Mouse (Mus musculus): ENCODE results near the gene Abtb2. TPM values are rescaled to one million over a fixed set of nuclear protein-coding genes. Genes with fewer than 3 reads are reported as not detected.

Gene Abtb2
- polyA plus RNA-seq, 1 experiment from 2014 or later: 4.5 TPM

DNA sequence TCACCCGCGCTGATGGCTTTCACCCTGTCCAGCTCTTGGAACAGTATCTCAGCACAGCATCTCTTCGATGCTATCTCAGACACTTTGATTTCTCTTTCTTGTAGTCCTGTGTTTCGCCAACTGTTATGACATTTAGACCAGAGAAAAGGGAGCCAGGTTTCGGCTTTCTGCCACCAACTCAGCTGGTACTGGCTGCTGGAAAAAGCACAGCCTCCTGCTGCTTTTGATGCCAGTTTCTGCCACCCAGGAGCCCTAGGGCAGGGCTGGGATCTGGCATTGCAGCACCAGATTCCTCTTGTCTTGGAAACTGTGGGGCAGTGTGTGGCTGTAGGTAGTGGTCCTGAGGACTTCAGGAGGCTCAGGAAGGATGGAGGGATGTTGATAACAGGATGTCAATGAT, 115.0 kb downstream of the Abtb2 start:
- no peak overlapping the region for H3K9ac ChIP-seq
- no peak overlapping the region for H3K4me3 ChIP-seq (replicated peaks)
- no peak overlapping the region for H3K27ac ChIP-seq
- H3K36me3 ChIP-seq: no peaks in the 10 kb centered on the region
- no peaks in the 10 kb centered on the region for H3K27me3 ChIP-seq (replicated peaks)
- ATAC-seq (ENCODE audit: insufficient read depth, low FRiP score, low read depth): no peak
- WGBS: 82% methylated on average over 5 of the region's 5 CpGs
- no peaks in the 10 kb centered on the region for H3K9me3 ChIP-seq
- no peaks in the 10 kb centered on the region for H3K4me1 ChIP-seq
- no peak overlapping the region for H3K4me2 ChIP-seq

DNA sequence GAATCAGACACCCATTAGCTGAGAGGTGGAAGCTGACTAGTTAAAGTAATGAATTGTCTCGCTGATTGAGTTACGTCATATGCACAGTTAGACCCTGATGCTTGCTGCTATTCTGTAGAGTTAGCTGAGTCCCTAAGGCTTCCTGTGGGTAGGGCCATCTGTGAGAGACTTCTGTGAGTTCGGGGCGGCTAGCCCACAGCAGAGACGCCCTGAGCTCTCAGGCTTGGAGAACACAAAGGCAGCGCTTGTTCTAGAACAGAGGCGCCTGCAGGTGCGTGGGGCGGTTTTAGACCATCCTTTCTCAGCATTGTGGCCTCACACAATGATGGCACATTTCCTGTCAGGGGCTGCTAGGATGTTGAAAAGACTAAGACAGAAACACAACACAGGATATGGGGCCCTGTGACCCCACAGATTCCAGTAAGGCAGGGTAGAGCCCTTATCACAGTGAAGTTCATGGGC, 116.2 kb downstream of the Abtb2 start:
- Histone ChIP-seq H3K27ac (no peak overlapping the region), H3K9me3 (no peaks in the 10 kb centered on the region), H3K4me3 (replicated peaks) (no peak overlapping the region), H3K36me3 (no peaks in the 10 kb centered on the region), H3K27me3 (replicated peaks) (no peaks in the 10 kb centered on the region), H3K4me1 (no peaks in the 10 kb centered on the region), H3K9ac (no peak overlapping the region), H3K4me2 (no peak overlapping the region)
- no peak for ATAC-seq (ENCODE audit: insufficient read depth, low FRiP score, low read depth)
- 71% methylated on average over 9 of the region's 9 CpGs for WGBS

DNA sequence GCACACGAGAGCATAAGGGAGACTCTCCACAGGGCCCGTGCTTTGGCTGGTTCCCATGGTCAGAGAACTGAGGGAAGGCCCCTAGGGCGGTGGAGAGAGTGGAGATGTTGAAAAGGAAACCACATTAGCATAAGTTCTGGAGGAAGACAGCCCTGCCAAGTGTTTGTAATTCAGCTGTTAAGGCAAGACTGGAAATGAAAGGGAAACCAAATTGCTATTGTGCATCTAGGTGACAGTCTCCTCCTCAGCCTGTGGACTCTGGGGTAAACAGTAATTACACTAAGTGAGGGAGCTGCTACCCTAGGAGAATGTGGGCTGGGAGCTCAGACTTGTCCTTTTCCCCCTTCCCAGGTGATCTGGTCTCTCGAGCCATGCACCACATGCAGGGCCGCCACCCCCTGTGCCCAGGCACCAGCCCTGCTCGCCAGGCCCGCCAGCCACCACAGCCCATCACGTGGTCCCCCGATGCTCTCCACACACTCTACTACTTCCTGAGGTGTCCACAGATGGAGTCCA, 116.9 kb downstream of the Abtb2 start:
- no peaks in the 10 kb centered on the region for H3K4me1 ChIP-seq
- H3K27ac ChIP-seq: no peak overlapping the region
- H3K4me2 ChIP-seq: no peak overlapping the region
- no peak overlapping the region for H3K9ac ChIP-seq
- 80% methylated on average over 9 of the region's 9 CpGs for WGBS
- no peaks in the 10 kb centered on the region for H3K9me3 ChIP-seq
- H3K4me3 ChIP-seq (replicated peaks): no peak overlapping the region
- no peak for ATAC-seq (ENCODE audit: insufficient read depth, low FRiP score, low read depth)
- H3K27me3 ChIP-seq (replicated peaks): no peaks in the 10 kb centered on the region
- H3K36me3 ChIP-seq: no peaks in the 10 kb centered on the region

DNA sequence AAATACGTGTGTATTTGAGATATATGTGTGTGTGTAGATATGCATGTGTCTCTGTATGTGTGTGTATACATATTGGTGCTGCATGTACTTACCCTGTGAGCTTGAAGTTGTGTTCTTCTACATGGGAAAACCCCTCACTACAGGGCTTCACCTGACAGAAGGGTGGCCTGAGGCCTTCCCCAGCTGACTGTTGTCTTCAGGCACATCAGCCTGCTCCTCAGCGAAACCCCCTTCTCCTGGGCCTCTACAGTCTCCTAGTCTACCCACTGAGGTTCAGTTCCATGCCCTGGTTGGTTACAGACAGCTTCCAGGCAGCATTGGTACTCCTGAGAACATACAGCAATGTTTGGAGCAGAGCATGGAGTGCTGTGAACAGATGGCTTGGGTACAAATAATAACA, 118.3 kb downstream of the Abtb2 start:
- no peak overlapping the region for H3K9ac ChIP-seq
- WGBS: 83% methylated on average over 2 of the region's 2 CpGs
- no peak overlapping the region for H3K4me3 ChIP-seq (replicated peaks)
- H3K36me3 ChIP-seq: no peaks in the 10 kb centered on the region
- H3K4me2 ChIP-seq: no peak overlapping the region
- no peaks in the 10 kb centered on the region for H3K27me3 ChIP-seq (replicated peaks)
- no peaks in the 10 kb centered on the region for H3K9me3 ChIP-seq
- ATAC-seq (ENCODE audit: insufficient read depth, low FRiP score, low read depth): no peak
- H3K4me1 ChIP-seq: no peaks in the 10 kb centered on the region
- no peak overlapping the region for H3K27ac ChIP-seq

DNA sequence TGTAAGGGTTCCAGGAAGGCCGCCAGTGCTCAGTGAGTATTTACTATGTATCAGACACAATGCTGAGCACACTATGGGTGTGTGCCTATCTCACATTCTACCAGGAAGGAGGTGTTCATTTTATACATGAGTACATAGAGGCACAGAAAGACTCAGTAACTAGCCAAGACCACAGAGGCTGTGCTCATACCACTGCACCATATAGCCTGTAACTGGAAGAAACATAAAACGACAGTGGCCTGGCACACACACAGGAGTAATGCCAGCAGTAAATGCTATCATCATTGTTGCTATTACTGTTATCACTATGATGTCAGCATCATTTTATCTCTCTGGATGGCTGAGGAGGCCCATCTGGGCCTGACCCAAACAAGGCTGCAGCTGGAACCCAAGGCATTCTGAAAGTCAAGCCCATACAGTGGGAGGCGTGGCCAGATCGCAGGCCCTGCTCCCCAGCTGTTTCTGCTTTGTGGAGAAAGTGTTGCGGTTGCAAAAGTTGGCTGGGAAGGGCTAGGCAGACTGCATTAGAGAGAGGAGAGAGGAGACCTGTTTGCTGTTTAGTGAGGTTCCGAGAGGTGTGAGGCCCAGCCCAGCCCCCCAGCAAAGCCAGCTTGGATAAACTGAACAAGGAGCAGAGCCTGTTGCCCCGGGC, 118.9 kb downstream of the Abtb2 start:
- WGBS: 47% methylated on average over 7 of the region's 7 CpGs

DNA sequence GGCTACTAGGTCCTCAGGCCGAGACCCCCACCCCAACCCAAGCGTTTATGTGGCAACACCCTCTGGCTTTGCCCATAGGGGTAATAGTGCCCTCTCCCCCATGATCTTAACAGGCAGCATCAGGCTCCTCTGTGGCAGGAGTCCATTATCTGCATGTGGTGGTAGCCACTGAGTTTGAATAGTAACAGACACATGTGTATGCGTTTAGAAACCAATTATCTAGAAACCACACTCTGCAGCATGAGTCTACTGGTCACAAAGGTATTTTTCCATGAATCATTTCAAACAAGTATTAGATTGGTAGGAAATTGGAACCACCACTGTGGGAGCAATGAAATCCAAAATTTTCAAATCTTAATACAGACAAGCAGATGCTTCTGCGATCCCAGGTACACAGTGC, 119.5 kb downstream of the Abtb2 start:
- no peak for ATAC-seq (ENCODE audit: insufficient read depth, low FRiP score, low read depth)
- no peaks in the 10 kb centered on the region for H3K9me3 ChIP-seq
- H3K27ac ChIP-seq: no peak overlapping the region
- H3K4me1 ChIP-seq: 0 out of 2 replicates have a peak, but pooled peaks cover 4% of the 10 kb centered on the region
- no peaks in the 10 kb centered on the region for H3K27me3 ChIP-seq (replicated peaks)
- no peak overlapping the region for H3K9ac ChIP-seq
- 81% methylated on average over 4 of the region's 4 CpGs for WGBS
- no peak overlapping the region for H3K4me2 ChIP-seq
- H3K36me3 ChIP-seq: no peaks in the 10 kb centered on the region
- no peak overlapping the region for H3K4me3 ChIP-seq (replicated peaks)

More for the DNA sequence above, 118.9 kb downstream of the Abtb2 start:
- peak; percentile 65 for ATAC-seq (ENCODE audit: insufficient read depth, low FRiP score, low read depth)
- Histone ChIP-seq H3K36me3 (no peaks in the 10 kb centered on the region), H3K4me1 (0 out of 2 replicates have a peak, but pooled peaks cover under 1% of the 10 kb centered on the region), H3K4me3 (replicated peaks) (no peak overlapping the region), H3K4me2 (no peak overlapping the region), H3K9ac (no peak overlapping the region), H3K9me3 (no peaks in the 10 kb centered on the region), H3K27me3 (replicated peaks) (no peaks in the 10 kb centered on the region), H3K27ac (0 out of 2 replicates have a peak overlapping the region, but pooled peaks have one; percentile 23)

DNA sequence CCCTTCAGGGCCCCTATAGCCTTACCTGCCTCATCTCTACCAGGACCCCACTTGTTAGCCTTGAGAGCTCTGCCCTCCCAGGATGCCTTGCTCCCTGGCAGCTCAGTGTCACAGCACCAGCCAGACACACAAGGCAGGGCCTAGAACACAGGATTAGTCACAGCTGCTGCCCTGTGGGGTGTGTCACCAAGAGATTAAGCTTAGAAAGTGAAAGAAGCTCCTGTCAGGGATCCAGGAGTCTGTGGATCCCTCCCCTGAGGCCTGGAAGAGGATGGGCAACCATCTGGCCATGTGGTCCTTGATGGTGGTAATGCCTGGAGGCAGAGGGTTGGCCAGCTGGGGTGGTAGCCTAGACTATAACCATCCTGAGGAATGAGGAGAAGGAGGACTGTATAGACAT, 121.0 kb downstream of the Abtb2 start:
- Histone ChIP-seq H3K27me3 (replicated peaks) (no peaks in the 10 kb centered on the region), H3K27ac (no peak overlapping the region), H3K4me1 (0 out of 2 replicates have a peak, but pooled peaks cover 4% of the 10 kb centered on the region), H3K4me3 (replicated peaks) (no peak overlapping the region), H3K36me3 (no peaks in the 10 kb centered on the region), H3K9me3 (no peaks in the 10 kb centered on the region), H3K4me2 (no peak overlapping the region), H3K9ac (no peak overlapping the region)
- no peak for ATAC-seq (ENCODE audit: insufficient read depth, low FRiP score, low read depth)

DNA sequence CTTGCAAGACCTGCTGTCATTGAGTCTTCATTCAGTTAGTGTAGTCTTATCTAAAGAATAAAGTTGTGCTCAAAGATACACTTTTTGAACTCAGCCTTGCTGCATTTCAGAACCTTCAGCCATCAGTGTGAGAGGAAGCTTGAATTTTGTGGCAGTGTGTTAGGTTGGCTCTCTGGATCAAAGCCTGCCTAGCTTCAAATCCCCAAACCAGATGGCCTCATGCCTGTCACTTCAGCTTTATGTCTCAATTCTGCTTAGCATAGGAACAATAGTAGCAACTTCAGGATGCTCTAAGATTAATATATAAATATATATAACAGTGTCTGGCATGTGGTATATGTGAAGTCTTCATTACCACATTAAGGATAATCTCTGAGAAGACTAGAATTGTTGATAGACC, 121.8 kb downstream of the Abtb2 start:
- Histone ChIP-seq H3K9ac (no peak overlapping the region), H3K9me3 (no peaks in the 10 kb centered on the region), H3K4me1 (0 out of 2 replicates have a peak, but pooled peaks cover 4% of the 10 kb centered on the region), H3K4me2 (no peak overlapping the region), H3K4me3 (replicated peaks) (no peak overlapping the region), H3K36me3 (no peaks in the 10 kb centered on the region), H3K27ac (no peak overlapping the region), H3K27me3 (replicated peaks) (no peaks in the 10 kb centered on the region)
- no peak for ATAC-seq (ENCODE audit: insufficient read depth, low FRiP score, low read depth)

DNA sequence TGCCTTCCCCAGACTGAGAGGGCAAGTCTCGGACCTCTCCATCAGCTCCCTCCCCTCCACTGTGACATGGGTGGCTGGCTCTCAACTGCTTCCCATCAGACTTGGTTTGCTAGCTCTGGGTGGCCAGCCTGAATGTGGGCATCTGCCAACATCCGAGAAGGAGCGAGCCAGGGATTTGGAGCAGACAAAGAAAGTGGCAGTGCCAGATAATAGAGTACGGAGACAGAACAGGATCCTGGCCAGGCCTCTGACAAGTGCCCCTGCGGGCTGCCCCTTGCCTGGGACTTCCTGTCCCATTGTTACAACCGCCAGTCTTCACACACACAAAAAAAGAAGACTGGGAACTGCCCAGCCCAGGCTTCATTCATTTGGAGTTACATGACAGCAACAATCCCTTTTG, 124.3 kb downstream of the Abtb2 start:
- peak overlapping the region; percentile 24 for H3K27ac ChIP-seq
- no peak overlapping the region for H3K4me2 ChIP-seq
- H3K9me3 ChIP-seq: no peaks in the 10 kb centered on the region
- no peak for ATAC-seq (ENCODE audit: insufficient read depth, low FRiP score, low read depth)
- no peaks in the 10 kb centered on the region for H3K27me3 ChIP-seq (replicated peaks)
- no peak overlapping the region for H3K4me3 ChIP-seq (replicated peaks)
- 57% methylated on average over 6 of the region's 6 CpGs for WGBS
- H3K36me3 ChIP-seq: no peaks in the 10 kb centered on the region
- H3K9ac ChIP-seq: no peak overlapping the region
- H3K4me1 ChIP-seq: 0 out of 2 replicates have a peak, but pooled peaks cover 4% of the 10 kb centered on the region

DNA sequence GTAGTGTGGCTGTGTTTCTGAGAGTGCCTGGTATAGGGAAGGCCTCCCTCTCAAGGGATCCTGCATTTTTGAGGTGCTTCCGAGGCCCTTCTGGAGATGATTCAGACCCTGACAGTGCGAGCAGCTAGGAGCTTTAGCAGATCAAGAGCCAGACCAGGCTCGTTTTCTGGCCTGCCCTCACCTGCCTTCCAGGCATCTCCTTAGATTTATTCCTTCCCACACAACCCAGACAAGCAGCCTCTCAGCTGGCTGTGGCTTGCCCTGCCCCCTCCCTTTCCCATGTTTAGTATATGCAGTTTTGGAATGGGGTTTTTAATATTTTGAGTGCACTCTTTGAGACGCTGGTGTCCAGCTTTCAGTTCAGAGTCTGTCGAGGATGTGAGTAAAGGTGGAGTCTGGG, 124.7 kb downstream of the Abtb2 start:
- ATAC-seq (ENCODE audit: insufficient read depth, low FRiP score, low read depth): no peak
- Histone ChIP-seq H3K27ac (no peak overlapping the region; the same call in 1 of the 2 replicates), H3K4me1 (0 out of 2 replicates have a peak, but pooled peaks cover 4% of the 10 kb centered on the region), H3K27me3 (replicated peaks) (no peaks in the 10 kb centered on the region), H3K4me2 (no peak overlapping the region), H3K9me3 (no peaks in the 10 kb centered on the region), H3K36me3 (no peaks in the 10 kb centered on the region), H3K4me3 (replicated peaks) (no peak overlapping the region), H3K9ac (no peak overlapping the region)
- 59% methylated on average over 5 of the region's 5 CpGs for WGBS

DNA sequence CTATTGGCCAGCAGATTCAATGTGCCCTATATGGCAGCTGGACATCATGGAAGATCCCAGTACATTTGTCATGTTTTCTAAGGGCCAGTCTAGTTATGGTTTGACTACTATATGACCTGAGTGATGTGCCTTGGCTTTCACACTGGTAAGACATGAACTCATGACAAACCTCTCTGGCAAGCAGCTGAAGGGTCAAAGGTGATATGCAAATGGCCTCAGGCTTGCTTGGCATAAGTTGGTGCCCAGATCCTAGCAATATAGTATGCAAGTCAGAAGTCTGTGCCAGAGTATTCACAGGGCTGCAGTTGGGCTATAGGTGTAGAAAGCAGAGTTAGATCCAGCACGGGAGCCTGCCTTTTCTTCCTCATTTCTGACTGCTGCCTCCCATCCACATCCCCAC, 125.2 kb downstream of the Abtb2 start:
- no peak overlapping the region for H3K9ac ChIP-seq
- no peak overlapping the region for H3K4me3 ChIP-seq (replicated peaks)
- no peak overlapping the region for H3K4me2 ChIP-seq
- H3K9me3 ChIP-seq: no peaks in the 10 kb centered on the region
- no peaks in the 10 kb centered on the region for H3K36me3 ChIP-seq
- H3K27me3 ChIP-seq (replicated peaks): no peaks in the 10 kb centered on the region
- no peak overlapping the region for H3K27ac ChIP-seq
- no peak for ATAC-seq (ENCODE audit: insufficient read depth, low FRiP score, low read depth)
- WGBS: 67% methylated on average over 1 of the region's 1 CpGs
- H3K4me1 ChIP-seq: 0 out of 2 replicates have a peak, but pooled peaks cover 4% of the 10 kb centered on the region

DNA sequence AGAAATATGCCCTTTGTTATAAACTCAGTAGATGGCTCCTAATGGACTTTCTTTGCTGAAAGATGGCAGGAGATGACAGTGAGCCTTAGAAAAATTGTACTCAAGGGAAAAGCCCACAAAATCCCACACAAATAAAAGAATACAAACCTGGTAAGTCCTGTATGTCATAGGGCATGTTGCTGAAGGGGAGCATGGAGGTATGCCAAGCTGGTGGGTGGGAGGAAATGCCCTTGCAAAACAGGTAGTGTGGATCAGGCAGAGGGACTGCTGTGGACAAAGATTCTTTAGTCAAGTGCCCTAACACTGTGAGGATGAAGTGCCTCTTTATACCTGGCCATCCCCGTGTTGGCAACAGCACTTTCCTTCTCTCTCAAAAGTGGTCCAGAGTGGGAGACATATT, 126.7 kb downstream of the Abtb2 start:
- Histone ChIP-seq H3K27me3 (replicated peaks) (no peaks in the 10 kb centered on the region), H3K4me2 (no peak overlapping the region), H3K36me3 (no peaks in the 10 kb centered on the region), H3K27ac (no peak overlapping the region), H3K9me3 (no peaks in the 10 kb centered on the region), H3K4me1 (0 out of 2 replicates have a peak, but pooled peaks cover 4% of the 10 kb centered on the region), H3K4me3 (replicated peaks) (no peak overlapping the region), H3K9ac (no peak overlapping the region)
- ATAC-seq (ENCODE audit: insufficient read depth, low FRiP score, low read depth): no peak
- 88% methylated on average over 1 of the region's 1 CpGs for WGBS

Measured in stomach, embryonic 15.5 days (tissue).